8 mouse cellular contexts compared by ENCODE assay signal in genomic region chr5:66337025-66337968, GRCm38 (mm10).
DNase-seq lines count a peak whose midpoint lies in the region; ATAC-seq lines count a peak whose summit lies in the region.

No protein-coding gene starts in this region.

- H3K4me2 ChIP-seq in embryonic facial prominence, embryonic 12.5 days (replicated peaks): peak overlapping the region; percentile 94
- H3K4me2 ChIP-seq in heart, embryonic 14.5 days (ENCODE audit: low read length): peak overlapping the region; percentile 91
- peak overlapping the region; percentile 76 for H3K4me2 ChIP-seq in kidney, embryonic 14.5 days (replicated peaks; ENCODE audit: low read depth, low read length)

- 5% methylated on average over 38 of the region's 38 CpGs for WGBS in embryonic facial prominence, embryonic 12.5 days
- WGBS in heart, embryonic 14.5 days: 9% methylated on average over 38 of the region's 38 CpGs
- 3% methylated on average over 38 of the region's 38 CpGs for WGBS in kidney, embryonic 14.5 days

- peaks cover 12% of the 10 kb centered on the region for H3K4me1 ChIP-seq in embryonic facial prominence, embryonic 12.5 days
- H3K4me1 ChIP-seq in heart, embryonic 14.5 days (ENCODE audit: control insufficient read depth in 2 of 2, insufficient read depth in 2 of 2, low read length in 2 of 2): peaks cover 6 to 9% of the 10 kb centered on the region in 2 experiments; a peak in 3 of 4 replicates
- H3K4me1 ChIP-seq in kidney, embryonic 14.5 days (ENCODE audit: control insufficient read depth, insufficient read depth, low read length): peaks cover 18% of the 10 kb centered on the region

- H3K4me3 ChIP-seq in embryonic facial prominence, embryonic 12.5 days: peak overlapping the region; percentile 44
- H3K4me3 ChIP-seq in heart, embryonic 14.5 days (ENCODE audit: control insufficient read depth in 1 of 2, insufficient read depth in 1 of 2, low read depth in 1 of 2, low read length in 2 of 2): peak overlapping the region; percentile 52 to 61
- H3K4me3 ChIP-seq in kidney, embryonic 14.5 days (ENCODE audit: low read length): peak overlapping the region; percentile 44

- H3K27me3 ChIP-seq in embryonic facial prominence, embryonic 12.5 days: 0 out of 2 replicates have a peak, but pooled peaks cover 4% of the 10 kb centered on the region
- no peaks in the 10 kb centered on the region for H3K27me3 ChIP-seq in heart, embryonic 14.5 days (ENCODE audit: control insufficient read depth, insufficient read depth, low read length)
- no peaks in the 10 kb centered on the region for H3K27me3 ChIP-seq in kidney, embryonic 14.5 days (ENCODE audit: control insufficient read depth, insufficient read depth, low read length)

- no peaks in the 10 kb centered on the region for H3K9me3 ChIP-seq in embryonic facial prominence, embryonic 12.5 days
- no peaks in the 10 kb centered on the region for H3K9me3 ChIP-seq in heart, embryonic 14.5 days (ENCODE audit: control insufficient read depth, low read length)
- no peaks in the 10 kb centered on the region for H3K9me3 ChIP-seq in kidney, embryonic 14.5 days (ENCODE audit: control insufficient read depth, low read length)

- peak; percentile 57; the same call in 1 of the 2 replicates for ATAC-seq in embryonic facial prominence, embryonic 12.5 days (ENCODE audit: insufficient number of reproducible peaks, insufficient read depth, low FRiP score, low TSS enrichment)
- ATAC-seq in heart, embryonic 14.5 days (ENCODE audit: insufficient number of reproducible peaks, insufficient read depth, low FRiP score, low read depth): peak; percentile 42; the same call in 1 of the 2 replicates
- ATAC-seq in kidney, embryonic 14.5 days (ENCODE audit: low FRiP score, low TSS enrichment): peak; percentile 74

- no peak overlapping the region for H3K27ac ChIP-seq in embryonic facial prominence, embryonic 12.5 days
- peak overlapping the region; percentile 34 to 77 for H3K27ac ChIP-seq in heart, embryonic 14.5 days (replicated peaks in 1 of 2; ENCODE audit: control insufficient read depth in 1 of 2, insufficient read depth in 1 of 2, low read depth in 2 of 2, low read length in 2 of 2)
- H3K27ac ChIP-seq in kidney, embryonic 14.5 days (ENCODE audit: low read depth, low read length): no peak overlapping the region

- H3K36me3 ChIP-seq in embryonic facial prominence, embryonic 12.5 days: no peaks in the 10 kb centered on the region
- H3K36me3 ChIP-seq in heart, embryonic 14.5 days (ENCODE audit: control insufficient read depth, insufficient read depth, low read length): no peaks in the 10 kb centered on the region
- no peaks in the 10 kb centered on the region for H3K36me3 ChIP-seq in kidney, embryonic 14.5 days (ENCODE audit: control insufficient read depth, insufficient read depth, low read length)

- peak; percentile 52 for DNase-seq in CD4-positive helper T cell, adult 2 months (ENCODE audit: low read depth, low spot score)
- peak; percentile 74 for DNase-seq in adrenal gland, postnatal 10 days
- peak; percentile 49 for DNase-seq in lung, postnatal 10 days
- DNase-seq in retina, postnatal 1 day: peak; percentile 74
- no peak for DNase-seq in left cerebral cortex, adult 8-10 months (ENCODE audit: low spot score in 2 of 2)

- peak overlapping the region; percentile 37 for H3K9ac ChIP-seq in embryonic facial prominence, embryonic 12.5 days
- peak overlapping the region; percentile 71 for H3K9ac ChIP-seq in heart, embryonic 14.5 days (ENCODE audit: low read length)
- peak overlapping the region; percentile 54; the same call in 1 of the 2 replicates for H3K9ac ChIP-seq in kidney, embryonic 14.5 days (ENCODE audit: low read depth, low read length)

Comparison
In these comparisons a context has a peak if more than half of its experiments do, and no peak if none do; other contexts are left out.
1. DNase-seq: peak in CD4-positive helper T cell, adult 2 months (single experiment), adrenal gland, postnatal 10 days (single experiment), lung, postnatal 10 days (single experiment) and retina, postnatal 1 day (single experiment); none in left cerebral cortex, adult 8-10 months (0 of 2).
2. H3K27ac ChIP-seq: peak in heart, embryonic 14.5 days (2 of 2); none in embryonic facial prominence, embryonic 12.5 days (single experiment) and kidney, embryonic 14.5 days (single experiment).
3. Peak in every context shown above with its lines, with median percentiles within 50 percentile points of each other: ATAC-seq, H3K4me2 ChIP-seq, H3K4me3 ChIP-seq and H3K9ac ChIP-seq.